Mouse (Mus musculus) kidney, embryonic 14.5 days (tissue): ENCODE data around the gene Hist1h4b. TPM values are rescaled to one million over a fixed set of nuclear protein-coding genes. Genes with fewer than 3 reads are reported as not detected.
"Not testable (repeated sequence)": the region's sequence is repeated elsewhere in the genome, so short reads cannot be mapped to it uniquely, and the experiment has no call there.

Source experiments
- ATAC-seq: fragments of 200-750 bp; cut with Nextera tagmentation; 2 replicates; pipeline ENCODE4 v1.8.0; 2017; ENCODE audit warnings: moderate number of reproducible peaks, mild to moderate bottlenecking, moderate TSS enrichment, moderate library complexity; ENCODE audit not compliant: low FRiP score, low TSS enrichment
- H3K27ac ChIP-seq: fragments of 300-500 bp; sonication (generic); 2 replicates; pipeline ENCODE4 v1.5.1; 2014; ENCODE audit warnings: low read depth, mild to moderate bottlenecking, low read length, moderate library complexity, mixed read lengths
- H3K27me3 ChIP-seq: fragments of 300-500 bp; sonication (generic); 2 replicates; pipeline ENCODE4 v1.6.1; 2014; ENCODE audit warnings: mild to moderate bottlenecking, low read length; ENCODE audit not compliant: control insufficient read depth, insufficient read depth
- H3K36me3 ChIP-seq: fragments of 300-500 bp; sonication (generic); 2 replicates; pipeline ENCODE4 v1.6.1; 2014; ENCODE audit warnings: low read length, mixed read lengths; ENCODE audit not compliant: control insufficient read depth, insufficient read depth
- H3K4me1 ChIP-seq: fragments of 300-500 bp; sonication (generic); 2 replicates; pipeline ENCODE4 v1.6.1; 2014; ENCODE audit warnings: low read length, mixed read lengths; ENCODE audit not compliant: control insufficient read depth, insufficient read depth
- H3K4me2 ChIP-seq: fragments of 300-500 bp; sonication (generic); replicated peaks from 2 replicates; pipeline ENCODE4 v1.6.1; 2014; ENCODE audit warnings: low read depth, mild to moderate bottlenecking, low read length
- H3K4me3 ChIP-seq: fragments of 300-500 bp; sonication (generic); 2 replicates; pipeline ENCODE4 v1.5.1; 2014; ENCODE audit warnings: mild to moderate bottlenecking, low read length
- H3K9ac ChIP-seq: fragments of 300-500 bp; sonication (generic); 2 replicates; pipeline ENCODE4 v1.6.1; 2014; ENCODE audit warnings: low read depth, mild to moderate bottlenecking, low read length, moderate library complexity
- H3K9me3 ChIP-seq: fragments of 300-500 bp; sonication (generic); 2 replicates; pipeline ENCODE4 v1.6.1; 2016; ENCODE audit warnings: low read length; ENCODE audit not compliant: control insufficient read depth
- WGBS: fragments of 180-500 bp; shearing (Covaris S2); extraction: QIAGEN DNeasy Blood & Tissue Kit; methylation state at CpG from one replicate; pipeline ENCODE4 v1.1.7; 2014; 5-methylcytosine and 5-hydroxymethylcytosine counted together
- polyA plus RNA-seq: library from polyadenylated mRNA; unstranded; fragments of >200 nt; fragmentation: Nextera tagmentation; extraction: Ambion mirVana; gene quantifications from 2 replicates; pipeline ENCODE4 v1.2.1, GENCODE M21; 2014

Gene Hist1h4b
- polyA plus RNA-seq, 1 experiment from 2014 or later, result 7.0 TPM

GRCm38 (mm10) chr13:23765172-23765513, 8.3 kb downstream of the Hist1h4b start:
- Histone ChIP-seq H3K4me2 (no peak overlapping the region), H3K9me3 (no peaks in the 10 kb centered on the region), H3K4me3 (no peak overlapping the region), H3K27ac (no peak overlapping the region), H3K36me3 (no peaks in the 10 kb centered on the region), H3K9ac (no peak overlapping the region), H3K4me1 (peaks cover 13% of the 10 kb centered on the region; the same call in 1 of the 2 replicates), H3K27me3 (no peaks in the 10 kb centered on the region)
- no peak for ATAC-seq
- WGBS, result 57% methylated on average over 1 of the region's 1 CpGs

DNA sequence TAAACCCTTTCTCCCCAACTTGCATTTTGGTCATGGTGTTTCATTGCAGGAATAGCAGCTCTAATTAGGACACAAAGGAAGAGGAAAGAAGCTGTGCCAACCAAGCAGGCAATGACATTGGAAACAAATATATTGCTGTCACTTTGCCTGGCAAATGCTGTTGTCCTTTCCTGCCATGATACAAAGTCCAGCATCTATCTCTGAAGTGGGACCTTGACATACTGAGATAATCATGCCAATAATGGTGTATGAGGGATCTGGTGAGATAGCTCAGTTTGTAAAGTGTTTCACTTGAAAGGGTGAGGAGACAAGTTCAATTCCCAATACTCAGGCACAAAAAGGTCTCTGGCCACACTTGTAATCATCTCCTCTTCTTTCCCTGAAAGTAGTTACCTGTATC, 10.0 kb downstream of the Hist1h4b start:
- no peak for ATAC-seq
- Histone ChIP-seq H3K9me3 (no peaks in the 10 kb centered on the region), H3K4me1 (peaks cover 10% of the 10 kb centered on the region; the same call in 1 of the 2 replicates)

DNA sequence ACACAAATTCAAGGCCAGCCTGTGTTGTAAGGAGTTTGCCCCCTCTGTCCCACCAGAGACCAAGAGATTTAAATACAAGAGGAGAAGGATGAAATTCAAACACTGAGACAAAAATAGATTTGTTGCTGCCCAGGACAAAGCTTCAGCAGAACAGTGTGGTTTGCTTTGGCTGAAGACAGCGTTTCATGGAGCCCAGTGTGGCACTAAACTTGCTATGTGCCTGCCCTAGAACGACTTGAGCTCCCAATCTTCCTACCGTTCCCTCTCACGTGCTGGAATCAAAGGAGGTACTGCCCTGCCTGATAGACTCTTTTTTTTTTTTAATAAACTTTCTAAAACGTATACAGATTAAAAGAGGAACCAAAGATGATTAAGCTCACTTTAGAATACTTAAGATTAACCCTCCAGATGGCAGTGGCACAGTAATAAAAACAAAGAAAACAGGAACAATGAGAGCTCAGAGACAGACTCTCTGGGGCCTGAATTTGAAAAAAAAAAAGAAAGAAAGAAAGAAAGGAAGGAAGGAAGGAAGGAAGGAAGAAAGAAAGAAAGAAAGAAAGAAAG, 12.1 kb downstream of the Hist1h4b start:
- Histone ChIP-seq H3K9me3 (no peaks in the 10 kb centered on the region), H3K27ac (no peak overlapping the region), H3K36me3 (no peaks in the 10 kb centered on the region), H3K4me1 (peaks cover 6% of the 10 kb centered on the region; the same call in 1 of the 2 replicates), H3K27me3 (no peaks in the 10 kb centered on the region), H3K9ac (no peak overlapping the region), H3K4me3 (no peak overlapping the region), H3K4me2 (no peak overlapping the region)
- 58% methylated on average over 5 of the region's 5 CpGs for WGBS
- no peak for ATAC-seq

More for the DNA sequence above, 10.0 kb downstream of the Hist1h4b start:
- no peak overlapping the region for H3K27ac ChIP-seq
- H3K9ac ChIP-seq, result no peak overlapping the region
- no peak overlapping the region for H3K4me2 ChIP-seq
- H3K36me3 ChIP-seq, result no peaks in the 10 kb centered on the region
- no peaks in the 10 kb centered on the region for H3K27me3 ChIP-seq
- no peak overlapping the region for H3K4me3 ChIP-seq

DNA sequence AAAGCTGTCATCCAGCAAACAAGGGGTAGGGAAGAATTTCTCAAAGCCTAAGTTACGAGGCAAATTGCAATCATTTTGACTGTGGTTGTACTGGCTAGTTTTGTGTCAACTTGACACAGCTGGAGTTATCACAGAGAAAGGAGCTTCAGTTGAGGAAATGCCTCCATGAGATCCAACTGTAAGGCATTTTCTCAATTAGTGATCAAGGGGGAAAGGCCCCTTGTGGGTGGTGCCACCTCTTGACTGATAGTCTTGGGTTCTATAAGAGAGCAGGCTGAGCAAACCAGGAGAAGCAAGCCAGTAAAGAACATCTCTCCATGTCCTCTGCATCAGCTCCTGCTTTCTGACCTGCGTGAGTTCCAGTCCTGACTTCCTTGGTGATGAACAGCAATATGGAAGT, 12.8 kb downstream of the Hist1h4b start, which contains the start of gene Trim38:
Trim38 (plus strand) TSS at position 301 of the 400 bp plus-strand sequence.
- H3K9ac ChIP-seq, H3K4me1 ChIP-seq, H3K4me2 ChIP-seq, H3K27me3 ChIP-seq, H3K27ac ChIP-seq, H3K9me3 ChIP-seq, ATAC-seq, H3K4me3 ChIP-seq, H3K36me3 ChIP-seq: not testable (repeated sequence)
- 74% methylated on average over 2 of the region's 2 CpGs for WGBS

DNA sequence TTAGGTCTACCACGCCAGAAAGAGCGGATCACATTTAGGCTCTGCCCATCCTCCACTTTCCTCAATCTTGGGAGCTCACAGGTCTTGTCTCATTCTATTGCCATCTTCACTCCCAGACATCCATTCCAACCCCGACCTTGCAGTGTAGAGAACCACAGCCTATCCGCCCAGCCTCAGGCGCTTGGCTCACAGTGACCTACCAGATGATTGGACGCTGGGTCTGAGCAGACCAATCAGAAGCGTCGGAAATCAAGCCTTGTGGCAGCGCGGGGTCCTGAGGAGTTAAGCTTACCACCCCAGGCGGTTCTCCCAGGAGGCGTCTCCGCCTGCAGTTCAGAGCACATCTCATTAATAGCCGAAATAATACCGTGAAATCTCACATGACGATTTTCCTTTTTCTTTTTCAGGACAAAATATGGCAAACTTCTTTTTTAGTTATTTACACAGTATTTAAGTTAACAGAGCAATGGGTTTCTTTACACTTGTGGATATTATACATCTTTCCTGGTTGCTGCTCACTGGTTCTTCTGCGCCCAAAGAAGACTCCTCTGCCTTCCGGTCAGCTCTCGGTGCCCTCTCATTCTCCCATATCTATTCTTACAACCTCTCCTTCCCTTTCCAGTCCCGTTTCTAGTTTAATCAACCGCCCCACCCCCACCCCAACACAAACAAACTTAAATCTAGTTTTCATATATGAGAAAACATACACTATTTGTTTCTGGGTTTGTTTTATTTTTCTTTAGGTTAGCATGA, 15.9 kb downstream of the Hist1h4b start:
- H3K36me3 ChIP-seq, result no peaks in the 10 kb centered on the region
- H3K9me3 ChIP-seq, result no peaks in the 10 kb centered on the region
- H3K9ac ChIP-seq, result no peak overlapping the region
- ATAC-seq, result peak; percentile 96
- no peak overlapping the region for H3K4me3 ChIP-seq
- H3K4me2 ChIP-seq, result peak overlapping the region; percentile 31
- H3K4me1 ChIP-seq, result no peaks in the 10 kb centered on the region
- no peak overlapping the region for H3K27ac ChIP-seq
- no peaks in the 10 kb centered on the region for H3K27me3 ChIP-seq
- WGBS, result 28% methylated on average over 21 of the region's 21 CpGs

DNA sequence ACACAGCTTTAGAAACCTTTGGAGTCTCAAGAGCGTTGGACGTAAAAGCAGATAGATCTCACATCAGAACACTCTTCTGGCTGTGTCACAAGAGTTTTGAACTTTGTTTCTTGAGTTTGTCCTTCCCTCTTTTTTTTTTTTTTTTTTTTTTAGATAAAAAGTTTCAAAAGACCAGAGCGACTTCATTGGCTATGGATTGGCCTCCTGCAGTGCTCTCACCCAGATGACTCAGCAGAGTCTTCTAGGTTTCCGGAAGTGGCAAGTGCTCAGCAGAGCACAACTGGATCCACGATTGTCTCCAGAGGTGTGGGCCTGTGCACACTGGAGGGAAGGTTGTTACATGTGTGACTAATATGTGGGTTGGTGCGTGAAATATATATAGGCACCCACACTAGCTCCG, 21.5 kb downstream of the Hist1h4b start:
- no peaks in the 10 kb centered on the region for H3K36me3 ChIP-seq
- no peaks in the 10 kb centered on the region for H3K9me3 ChIP-seq
- H3K4me3 ChIP-seq, result no peak overlapping the region
- H3K9ac ChIP-seq, result no peak overlapping the region
- no peak overlapping the region for H3K27ac ChIP-seq
- no peaks in the 10 kb centered on the region for H3K4me1 ChIP-seq
- 94% methylated on average over 7 of the region's 7 CpGs for WGBS
- ATAC-seq, result no peak
- no peak overlapping the region for H3K4me2 ChIP-seq
- H3K27me3 ChIP-seq, result no peaks in the 10 kb centered on the region

DNA sequence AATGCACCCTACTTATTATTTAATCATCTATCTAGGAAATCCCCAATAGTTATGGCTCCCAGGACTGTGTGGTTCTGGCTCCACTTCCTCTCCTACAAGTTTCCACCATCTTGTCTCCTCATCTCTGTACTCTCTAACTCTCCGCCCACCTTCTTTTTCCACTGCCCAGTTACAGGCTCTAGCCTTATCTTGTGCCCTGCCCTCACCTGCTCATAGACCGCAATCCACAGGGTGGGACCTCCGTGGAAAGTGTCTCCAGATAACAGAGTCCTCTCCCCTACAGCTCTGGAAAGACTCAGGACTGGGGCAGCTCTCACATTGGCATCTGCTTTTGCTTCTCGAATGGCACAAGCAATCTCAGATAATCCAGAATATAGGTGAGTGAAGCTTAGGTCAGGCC, 22.2 kb downstream of the Hist1h4b start:
- 88% methylated on average over 4 of the region's 4 CpGs for WGBS
- H3K9me3 ChIP-seq, result no peaks in the 10 kb centered on the region
- H3K4me3 ChIP-seq, result no peak overlapping the region

GRCm38 (mm10) chr13:23792520-23792919, 35.7 kb downstream of the Hist1h4b start:
- Histone ChIP-seq H3K4me1 (no peaks in the 10 kb centered on the region), H3K4me3 (no peak overlapping the region), H3K27me3 (no peaks in the 10 kb centered on the region), H3K27ac (no peak overlapping the region), H3K9ac (no peak overlapping the region), H3K9me3 (no peaks in the 10 kb centered on the region), H3K36me3 (no peaks in the 10 kb centered on the region), H3K4me2 (no peak overlapping the region)
- no peak for ATAC-seq
- WGBS, result 57% methylated on average over 2 of the region's 2 CpGs

More for the DNA sequence above, 22.2 kb downstream of the Hist1h4b start:
- ATAC-seq, result no peak
- H3K4me2 ChIP-seq, result no peak overlapping the region
- no peaks in the 10 kb centered on the region for H3K4me1 ChIP-seq
- no peak overlapping the region for H3K9ac ChIP-seq
- H3K36me3 ChIP-seq, result no peaks in the 10 kb centered on the region
- H3K27ac ChIP-seq, result no peak overlapping the region
- no peaks in the 10 kb centered on the region for H3K27me3 ChIP-seq

DNA sequence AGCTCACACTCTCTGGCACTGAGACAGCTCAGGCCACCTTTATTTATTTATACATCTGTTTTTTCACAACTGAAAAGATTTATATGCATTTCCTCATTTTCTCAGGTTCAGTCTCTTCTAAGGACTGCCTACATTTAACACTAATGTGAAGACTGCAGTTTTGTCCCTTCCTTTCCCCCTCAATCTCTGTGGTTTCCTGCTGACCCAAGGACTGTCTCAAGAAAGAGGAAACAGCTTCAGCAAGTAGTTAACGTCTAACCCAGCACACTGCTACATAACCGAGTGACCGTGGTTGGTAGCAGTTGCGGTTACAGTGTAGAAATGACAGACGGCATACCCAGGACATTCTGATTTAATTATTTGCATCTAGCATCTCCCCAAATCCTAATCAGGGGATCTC, 42.6 kb downstream of the Hist1h4b start:
- ATAC-seq, result no peak
- 66% methylated on average over 5 of the region's 5 CpGs for WGBS

More for the DNA sequence above, 42.6 kb downstream of the Hist1h4b start:
- Histone ChIP-seq H3K4me2 (no peak overlapping the region), H3K9me3 (no peaks in the 10 kb centered on the region), H3K36me3 (no peaks in the 10 kb centered on the region), H3K4me3 (no peak overlapping the region), H3K4me1 (no peaks in the 10 kb centered on the region), H3K27me3 (no peaks in the 10 kb centered on the region), H3K9ac (no peak overlapping the region), H3K27ac (no peak overlapping the region)
